Mouse (Mus musculus) heart, postnatal 0 days (tissue): Measurements from ENCODE around the gene Zcchc9.

Experiments used
- CTCF ChIP-seq: IDR thresholded peaks from 2 replicates; pipeline ENCODE4 v1.5.1; 2016; ENCODE audit warnings: antibody characterized with exemption, control low read depth, low read depth
- EP300 ChIP-seq: IDR thresholded peaks from 2 replicates; pipeline ENCODE4 v1.6.1; 2016; ENCODE audit warnings: antibody characterized with exemption, low read depth

GRCm38 (mm10) chr13:91754762-91755161, 52.7 kb downstream of the Zcchc9 start:
- TF ChIP-seq CTCF (no peak), EP300 (no peak)
